11 mouse cellular contexts compared by ENCODE assay signal in the genomic region with DNA sequence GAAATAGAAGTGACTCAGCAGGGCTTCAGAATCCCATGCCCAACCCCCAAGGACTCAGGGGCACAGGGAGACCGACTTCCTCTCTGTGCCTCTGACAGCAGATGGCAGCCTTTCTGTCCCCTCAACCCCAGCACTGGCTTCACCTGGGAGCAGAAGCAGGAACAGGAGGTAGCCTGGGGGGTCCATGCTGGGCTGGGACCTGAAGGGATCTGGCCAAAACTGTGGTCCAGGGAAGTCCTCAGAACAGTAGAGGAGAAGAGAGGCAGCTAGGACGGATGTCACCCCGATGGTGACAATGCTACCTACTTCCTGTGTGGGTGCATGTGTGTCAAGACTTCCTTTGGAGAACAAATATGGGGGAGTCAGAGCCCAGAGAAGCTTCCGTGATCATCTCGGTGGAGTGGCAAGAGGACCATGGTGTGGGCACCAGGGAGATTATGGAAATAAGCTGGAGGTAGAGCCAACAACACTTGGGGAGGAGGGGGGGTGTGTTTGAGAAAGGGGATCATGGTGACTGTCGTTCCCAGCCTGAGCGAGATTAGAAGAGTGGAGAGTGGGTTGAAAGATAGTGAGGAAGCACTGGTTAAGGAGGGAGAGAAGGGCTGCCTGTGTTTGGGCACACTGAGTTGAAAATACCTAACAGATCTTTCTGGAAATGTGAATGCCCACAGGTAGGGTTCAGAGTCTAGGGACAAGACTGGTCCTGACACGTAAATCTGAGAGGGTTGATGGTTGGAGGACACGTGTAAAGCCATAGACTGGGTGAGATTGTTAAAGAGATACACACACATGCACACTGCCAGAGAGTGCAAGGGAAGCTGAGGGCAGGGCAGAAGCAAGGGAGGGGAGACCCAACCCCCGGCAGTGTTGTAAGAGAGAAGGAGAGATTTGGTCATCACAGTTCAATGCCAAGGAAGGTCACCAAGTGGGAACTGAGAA. TPM values are rescaled to one million over a fixed set of nuclear protein-coding genes. Genes with fewer than 3 reads are reported as not detected.
DNase-seq lines count a peak whose midpoint lies in the region; ATAC-seq and TF ChIP-seq lines count a peak whose summit lies in the region.
"Had no signal": no experiment of that assay in that cellular context is flagged by ENCODE, and none has a peak within 500 bp of the region (broad histone marks: within the 10 kb centered on the region; RNA-seq: fewer than 3 reads in every experiment).

Gene Hcst, minus strand, starts transcription at position 294 of the 939 bp plus-strand sequence.

- TF ChIP-seq EP300 in heart, postnatal 0 days (IDR thresholded peaks at IDR 0.05; ENCODE audit: low read depth): no peak

- H3K27ac ChIP-seq in heart, postnatal 0 days (ENCODE audit: low read depth): peak within 1 kb of the TSS; percentile 26; the same call in 1 of the 2 replicates
- H3K27ac ChIP-seq: embryonic facial prominence, embryonic 15.5 days had no signal

- peaks cover 15% of the 10 kb centered on the region; the same call in 1 of the 2 replicates for H3K4me1 ChIP-seq in heart, postnatal 0 days (ENCODE audit: control insufficient read depth, insufficient read depth)
- peaks cover 81% of the 10 kb centered on the region for H3K4me1 ChIP-seq in megakaryocyte, embryonic 14.5 days

- peak within 1 kb of the TSS; percentile 9; the same call in 1 of the 2 replicates for H3K4me2 ChIP-seq in heart, postnatal 0 days (ENCODE audit: low read depth, low read length)

- peaks cover 7% of the 10 kb centered on the region; the same call in 1 of the 2 replicates for H3K9me3 ChIP-seq in heart, postnatal 0 days (replicated peaks; ENCODE audit: control insufficient read depth, low read length)
- H3K9me3 ChIP-seq in megakaryocyte, embryonic 14.5 days: 0 out of 2 replicates have a peak, but pooled peaks cover 2% of the 10 kb centered on the region

- H3K9ac ChIP-seq in heart, postnatal 0 days (replicated peaks; ENCODE audit: low read depth, low read length): no peak within 1 kb of the TSS
- H3K9ac ChIP-seq: embryonic facial prominence, embryonic 15.5 days had no signal

- peak; percentile 26 for DNase-seq in spleen, adult 12 weeks (ENCODE audit: low spot score)
- no peak for DNase-seq in spleen, postnatal 14 days (ENCODE audit: low spot score in 2 of 2)
- DNase-seq in heart, postnatal 0 days (ENCODE audit: low spot score): no peak
- DNase-seq in thymus, postnatal 36 days: peak; percentile 68 to 72
- DNase-seq in urinary bladder, postnatal 10 days (ENCODE audit: low spot score): no peak
- DNase-seq in cerebellum, postnatal 25 days: no peak
- DNase-seq in embryo, embryonic 11 days: no peak

- 48% methylated on average over 10 of the region's 10 CpGs for WGBS in heart, postnatal 0 days

- H3K4me3 ChIP-seq in heart, postnatal 0 days (ENCODE audit: low read depth, low read length): no peak within 1 kb of the TSS
- H3K4me3 ChIP-seq in megakaryocyte, embryonic 14.5 days (replicated peaks): peak within 1 kb of the TSS; percentile 94

- no peak for TF ChIP-seq CTCF in heart, postnatal 0 days (IDR thresholded peaks at IDR 0.05; ENCODE audit: low read depth)

- no peaks in the 10 kb centered on the region for H3K36me3 ChIP-seq in heart, postnatal 0 days (replicated peaks; ENCODE audit: control insufficient read depth, insufficient read depth, low read length)
- H3K36me3 ChIP-seq in megakaryocyte, embryonic 14.5 days (replicated peaks; ENCODE audit: low read length): peaks cover 17% of the 10 kb centered on the region
- H3K36me3 ChIP-seq: embryonic facial prominence, embryonic 15.5 days had no signal

- H3K27me3 ChIP-seq in heart, postnatal 0 days (ENCODE audit: control insufficient read depth, insufficient read depth, low read length): peaks cover 20% of the 10 kb centered on the region
- H3K27me3 ChIP-seq in megakaryocyte, embryonic 14.5 days (replicated peaks): no peaks in the 10 kb centered on the region
- H3K27me3 ChIP-seq: embryonic facial prominence, embryonic 15.5 days had no signal

- no peak for ATAC-seq in heart, postnatal 0 days (ENCODE audit: insufficient read depth, low read depth)

RNA-seq across cellular contexts. Expression of gene Hcst, which starts in this region (rescaled TPM):
- total RNA-seq in heart, postnatal 0 days (2014; rRNA removed; ENCODE audit: low replicate concordance): not detected in 2 replicates
- 1.1 and 1.4 TPM in 2 replicates for polyA plus RNA-seq in heart, postnatal 0 days (2015; fragmentation: Nextera tagmentation; extraction: Ambion mirVana)
- polyA plus RNA-seq in megakaryocyte, embryonic 14.5 days (2012; ENCODE audit: insufficient read depth, low replicate concordance): 11.1 and 14.2 TPM in 2 replicates
- total RNA-seq: heart, postnatal 36 days had no signal
- polyA plus RNA-seq: neural tube, embryonic 14.5 days had no signal

Comparison
In these comparisons a context has a peak if more than half of its experiments do, and no peak if none do; other contexts are left out.
1. DNase-seq: peak in spleen, adult 12 weeks (single experiment) and thymus, postnatal 36 days (2 of 2); none in spleen, postnatal 14 days (0 of 2), heart, postnatal 0 days (single experiment), urinary bladder, postnatal 10 days (single experiment), cerebellum, postnatal 25 days (0 of 2) and embryo, embryonic 11 days (single experiment).